Comparison of ENCODE assay signal across 30 mouse cellular contexts in genomic region chr11:50736548-50736947, GRCm38 (mm10).
"Had no signal": no experiment of that assay in that cellular context is flagged by ENCODE, and none has a peak within 500 bp of the region (broad histone marks: within the 10 kb centered on the region; RNA-seq: fewer than 3 reads in every experiment).

No protein-coding gene starts in this region.

- H3K4me2 ChIP-seq: limb, embryonic 12.5 days; limb, embryonic 13.5 days; limb, embryonic 15.5 days; liver, embryonic 11.5 days; liver, embryonic 12.5 days; liver, embryonic 13.5 days; liver, embryonic 15.5 days; lung, embryonic 14.5 days; lung, embryonic 15.5 days; midbrain, embryonic 11.5 days; midbrain, embryonic 12.5 days; midbrain, embryonic 13.5 days; midbrain, embryonic 15.5 days had no signal

- DNase-seq: left cerebral cortex, postnatal 4 days; liver; liver, embryonic 13.5 days; liver, postnatal 0 days; lung, adult 18-20 months; lung, embryonic 14.5 days; lung, postnatal 10 days; lung, postnatal 14 days; lung, postnatal 36 days; lung, postnatal 4 days; midbrain, embryonic 14.5 days had no signal

- H3K27ac ChIP-seq: left cerebral cortex, adult 2 months; limb, embryonic 10.5 days; limb, embryonic 12.5 days; limb, embryonic 13.5 days; limb, embryonic 15.5 days; liver, embryonic 12.5 days; liver, embryonic 13.5 days; liver, embryonic 14.5 days; liver, embryonic 15.5 days; lung, embryonic 15.5 days; macrophage; midbrain, embryonic 10.5 days; midbrain, embryonic 12.5 days; midbrain, embryonic 13.5 days; midbrain, embryonic 15.5 days had no signal

- H3K27me3 ChIP-seq: limb, embryonic 12.5 days; limb, embryonic 13.5 days; limb, embryonic 15.5 days; liver, embryonic 12.5 days; liver, embryonic 13.5 days; liver, embryonic 15.5 days; lung, embryonic 15.5 days; megakaryocyte, embryonic 14.5 days; midbrain, embryonic 12.5 days; midbrain, embryonic 13.5 days; midbrain, embryonic 15.5 days had no signal

- H3K9ac ChIP-seq: limb, embryonic 12.5 days; limb, embryonic 13.5 days; limb, embryonic 15.5 days; liver, embryonic 12.5 days; liver, embryonic 13.5 days; liver, embryonic 14.5 days; liver, embryonic 15.5 days; liver, postnatal 0 days; lung, embryonic 14.5 days; lung, embryonic 15.5 days; midbrain, embryonic 12.5 days; midbrain, embryonic 13.5 days; midbrain, embryonic 15.5 days had no signal

- H3K4me3 ChIP-seq: left cerebral cortex, adult 2 months; limb, embryonic 10.5 days; limb, embryonic 12.5 days; limb, embryonic 13.5 days; limb, embryonic 15.5 days; liver, embryonic 12.5 days; liver, embryonic 13.5 days; liver, embryonic 15.5 days; lung, embryonic 15.5 days; midbrain, embryonic 10.5 days; midbrain, embryonic 12.5 days; midbrain, embryonic 13.5 days; midbrain, embryonic 15.5 days; myocyte had no signal

- H3K9me3 ChIP-seq: limb, embryonic 10.5 days; limb, embryonic 12.5 days; limb, embryonic 13.5 days; limb, embryonic 15.5 days; liver, embryonic 12.5 days; liver, embryonic 13.5 days; liver, embryonic 15.5 days; lung, embryonic 15.5 days; midbrain, embryonic 10.5 days; midbrain, embryonic 12.5 days; midbrain, embryonic 13.5 days; midbrain, embryonic 15.5 days had no signal

- ATAC-seq: liver, embryonic 12.5 days; liver, postnatal 0 days; midbrain, embryonic 13.5 days; midbrain, embryonic 15.5 days; midbrain, embryonic 16.5 days had no signal

- H3K4me1 ChIP-seq: limb, embryonic 12.5 days; limb, embryonic 13.5 days; limb, embryonic 15.5 days; liver, embryonic 12.5 days; lung, embryonic 15.5 days; megakaryocyte, embryonic 14.5 days; midbrain, embryonic 10.5 days; midbrain, embryonic 13.5 days; midbrain, embryonic 15.5 days had no signal

- H3K36me3 ChIP-seq: limb, embryonic 10.5 days; limb, embryonic 12.5 days; limb, embryonic 13.5 days; limb, embryonic 15.5 days; liver, embryonic 12.5 days; liver, embryonic 13.5 days; liver, embryonic 15.5 days; lung, embryonic 15.5 days; midbrain, embryonic 10.5 days; midbrain, embryonic 12.5 days; midbrain, embryonic 13.5 days; midbrain, embryonic 15.5 days had no signal
